Mouse (Mus musculus) gastrocnemius, postnatal 36 days (tissue): Measurements from ENCODE around the gene Zbtb45. TPM values are rescaled to one million over a fixed set of nuclear protein-coding genes. Genes with fewer than 3 reads are reported as not detected.
A peak's percentile ranks its signal among the peaks of the same experiment; 100 is the strongest.

Source experiments
- DNase-seq, 2 experiments: peaks; one replicate each; pipeline ENCODE4 v3.0.0; 2022
- intact Hi-C: fragments of 180-260 bp; cut with DNase I; formaldehyde crosslinking; loops from one replicate; pipeline ENCODE4 v1.15.1; 2025
- long read RNA-seq, 2 experiments: library from polyadenylated mRNA; stranded (forward); transcript quantifications; one replicate each; pipeline ENCODE4 v2.0.0; 2021
- total RNA-seq, 2 experiments: library from RNA; stranded (reverse); gene quantifications; 2 replicates each; pipeline ENCODE4 v1.2.3; 2021

The Zbtb45 gene
- 1 to 10 TPM; 3.9 to 4.0 TPM for total RNA-seq
- long read RNA-seq, experiment 1, partial matches to known transcripts = 1 of 5 reads
- long read RNA-seq, experiment 1, other reads (novel, unspliced or antisense) = 3 of 5 reads
- long read RNA-seq, experiment 2, partial matches to known transcripts = 0 of 7 reads
- long read RNA-seq, experiment 2, other reads (novel, unspliced or antisense) = 4 of 7 reads

GRCm38 (mm10) chr7:13010005-13010908 is at the start of gene Zbtb45:
TSS of gene Zbtb45 (minus strand) at chr7:13010034.
- intact Hi-C loops = no loop called here

GRCm38 (mm10) chr7:13059536-13059935 is 49.7 kb upstream of the Zbtb45 start:
- intact Hi-C loops = loop anchor here (10.0 kb wide), 1 partner anchor 575 kb away; no protein-coding TSS in a partner anchor
- DNase-seq = no peak

More at GRCm38 (mm10) chr7:13010005-13010908, at the start of gene Zbtb45:
- DNase-seq = no peak

- DNase-seq = no peak
- intact Hi-C loops = loop anchor here (10.0 kb wide), 1 partner anchor 572 kb away; no protein-coding TSS in a partner anchor
Measured at GRCm38 (mm10) chr7:13056913-13057700, 47.3 kb upstream of the Zbtb45 start.

GRCm38 (mm10) chr7:13054287-13055010 is 44.6 kb upstream of the Zbtb45 start, which contains the start of gene Mzf1:
TSS of gene Mzf1 (minus strand) at chr7:13054764.
- intact Hi-C loops = loop anchor here (10.0 kb wide), 1 partner anchor 570 kb away; no protein-coding TSS in a partner anchor
- peak; percentile 87 to 88 for DNase-seq

- intact Hi-C loops = loop anchor here (10.0 kb wide), 1 partner anchor 569 kb away; no protein-coding TSS in a partner anchor
- DNase-seq = no peak
Measured at GRCm38 (mm10) chr7:13053961-13054286, 44.1 kb upstream of the Zbtb45 start.

GRCm38 (mm10) chr7:13053501-13053900 is 43.7 kb upstream of the Zbtb45 start:
- intact Hi-C loops = loop anchor here (10.0 kb wide), 1 partner anchor 569 kb away; no protein-coding TSS in a partner anchor
- DNase-seq = no peak

GRCm38 (mm10) chr7:13053001-13053400 is 43.2 kb upstream of the Zbtb45 start:
- DNase-seq = no peak
- intact Hi-C loops = loop anchor here (10.0 kb wide), 1 partner anchor 568 kb away; no protein-coding TSS in a partner anchor

GRCm38 (mm10) chr7:13046084-13046483 is 36.2 kb upstream of the Zbtb45 start:
- no peak for DNase-seq
- intact Hi-C loops = loop anchor here (2.0 to 5.0 kb wide), 2 partner anchors 37 to 139 kb away; no protein-coding TSS in a partner anchor

- intact Hi-C loops = no loop called here
Measured at GRCm38 (mm10) chr7:13044254-13044625, 34.4 kb upstream of the Zbtb45 start.

GRCm38 (mm10) chr7:13043445-13044253 is 33.8 kb upstream of the Zbtb45 start:
- intact Hi-C loops = no loop called here
- DNase-seq = no peak

More at GRCm38 (mm10) chr7:13044254-13044625, 34.4 kb upstream of the Zbtb45 start:
- no peak for DNase-seq

- intact Hi-C loops = no loop called here
- no peak for DNase-seq
Measured at GRCm38 (mm10) chr7:13043120-13043444, 33.2 kb upstream of the Zbtb45 start.

GRCm38 (mm10) chr7:13042511-13042910 is 32.7 kb upstream of the Zbtb45 start:
- DNase-seq = no peak
- intact Hi-C loops = no loop called here

- DNase-seq = no peak
- intact Hi-C loops = no loop called here
Measured at GRCm38 (mm10) chr7:13041256-13041655, 31.4 kb upstream of the Zbtb45 start.

- intact Hi-C loops = no loop called here
- DNase-seq = no peak
Measured at GRCm38 (mm10) chr7:13039181-13039580, 29.3 kb upstream of the Zbtb45 start.

GRCm38 (mm10) chr7:13038621-13039169 is 28.9 kb upstream of the Zbtb45 start:
- intact Hi-C loops = no loop called here
- no peak for DNase-seq

GRCm38 (mm10) chr7:13037901-13038555 is 28.2 kb upstream of the Zbtb45 start, which contains the start of gene Ube2m:
TSS of gene Ube2m (minus strand) at chr7:13038275.
- intact Hi-C loops = no loop called here
- peak; percentile 97 to 98 for DNase-seq

- DNase-seq = peak in 1 of 2 experiments; percentile 36
- intact Hi-C loops = no loop called here
Measured at GRCm38 (mm10) chr7:13037366-13037765, 27.5 kb upstream of the Zbtb45 start.

- DNase-seq = no peak
- intact Hi-C loops = no loop called here
Measured at GRCm38 (mm10) chr7:13036806-13037205, 27.0 kb upstream of the Zbtb45 start.
